Mouse (Mus musculus): ENCODE data around the gene Rbl2. TPM values are rescaled to one million over a fixed set of nuclear protein-coding genes. Genes with fewer than 3 reads are reported as not detected.

Gene Rbl2
- polyA plus RNA-seq (2014; fragmentation: Nextera tagmentation; extraction: Ambion mirVana) = 13.6 and 15.7 TPM in 2 replicates

GRCm38 (mm10) chr8:91069834-91070233 is at the start of gene Rbl2:
Rbl2 (plus strand) TSS chr8:91070057.
- Histone ChIP-seq H3K36me3 (ENCODE audit: control insufficient read depth, insufficient read depth, low read length) (no peaks in the 10 kb centered on the region), H3K4me1 (ENCODE audit: control insufficient read depth, insufficient read depth, low read length) (peaks cover 4% of the 10 kb centered on the region), H3K27me3 (ENCODE audit: control insufficient read depth, insufficient read depth, low read length) (no peaks in the 10 kb centered on the region), H3K27ac (ENCODE audit: low read depth, low read length) (0 out of 2 replicates have a peak within 1 kb of the TSS, but pooled peaks have one; percentile 22), H3K4me2 (peak within 1 kb of the TSS; percentile 66), H3K4me3 (ENCODE audit: low read depth, low read length) (peak within 1 kb of the TSS; percentile 69), H3K9me3 (ENCODE audit: control insufficient read depth, low read length) (no peaks in the 10 kb centered on the region), H3K9ac (ENCODE audit: low read length) (peak within 1 kb of the TSS; percentile 73)
- DNase-seq (ENCODE audit: low spot score, missing footprints) (peak; percentile 100), ATAC-seq (ENCODE audit: low FRiP score) (peak; percentile 97)
- under 1% methylated on average over 25 of the region's 25 CpGs for WGBS

DNA sequence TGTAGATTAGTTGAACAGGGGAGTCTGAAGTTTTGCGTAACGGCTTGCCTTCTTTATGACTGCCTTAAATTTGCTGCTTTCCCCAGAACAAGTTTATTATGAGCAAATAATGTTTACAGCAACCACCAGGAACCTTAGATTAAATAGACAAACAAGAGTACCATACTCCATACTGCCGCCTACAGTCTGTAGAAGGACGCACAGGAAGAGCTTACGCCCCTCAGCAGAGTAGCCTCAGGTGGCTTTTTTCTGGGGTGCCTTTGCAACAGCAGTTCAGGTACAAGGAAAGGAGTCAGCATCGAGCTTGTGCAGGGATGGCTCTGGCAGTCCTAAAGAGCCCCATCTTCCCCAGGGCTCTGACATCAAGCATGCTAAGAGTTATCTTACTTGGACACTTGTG is 35.4 kb upstream of the Rbl2 start:
- 91% methylated on average over 6 of the region's 6 CpGs for WGBS
- Histone ChIP-seq H3K4me1 (ENCODE audit: control insufficient read depth, insufficient read depth, low read length) (no peaks in the 10 kb centered on the region), H3K4me2 (no peak overlapping the region), H3K27me3 (ENCODE audit: control insufficient read depth, insufficient read depth, low read length) (no peaks in the 10 kb centered on the region), H3K36me3 (ENCODE audit: control insufficient read depth, insufficient read depth, low read length) (peaks cover 22% of the 10 kb centered on the region), H3K9me3 (ENCODE audit: control insufficient read depth, low read length) (no peaks in the 10 kb centered on the region), H3K9ac (ENCODE audit: low read length) (no peak overlapping the region), H3K4me3 (ENCODE audit: low read depth, low read length) (no peak overlapping the region), H3K27ac (ENCODE audit: low read depth, low read length) (no peak overlapping the region)
- ATAC-seq (ENCODE audit: low FRiP score) (no peak), DNase-seq (ENCODE audit: low spot score, missing footprints) (no peak)

DNA sequence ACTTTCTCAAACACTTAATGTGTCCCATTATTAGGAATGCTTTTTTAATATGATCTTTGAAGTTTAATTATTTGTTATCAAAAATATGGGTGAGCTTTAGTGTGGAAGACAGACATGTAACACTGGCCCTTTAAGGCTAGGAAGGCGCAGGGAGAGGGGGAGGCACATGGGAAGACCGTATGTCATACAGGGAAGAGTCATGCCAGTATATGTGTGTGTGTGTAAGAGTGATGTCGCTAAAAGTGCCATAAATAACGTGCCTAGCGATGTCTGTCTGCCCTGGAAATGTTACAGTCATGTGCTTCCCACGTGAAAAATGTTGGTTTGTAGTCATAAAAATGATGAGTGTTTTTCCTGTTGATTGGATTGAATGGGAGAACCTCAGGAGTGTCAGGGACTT is 33.0 kb upstream of the Rbl2 start:
- no peak for ATAC-seq (ENCODE audit: low FRiP score)
- H3K9ac ChIP-seq (ENCODE audit: low read length) = no peak overlapping the region
- peaks cover 29% of the 10 kb centered on the region for H3K36me3 ChIP-seq (ENCODE audit: control insufficient read depth, insufficient read depth, low read length)
- no peak overlapping the region for H3K27ac ChIP-seq (ENCODE audit: low read depth, low read length)
- no peak overlapping the region for H3K4me3 ChIP-seq (ENCODE audit: low read depth, low read length)
- 95% methylated on average over 6 of the region's 6 CpGs for WGBS
- H3K4me2 ChIP-seq = no peak overlapping the region
- H3K9me3 ChIP-seq (ENCODE audit: control insufficient read depth, low read length) = no peaks in the 10 kb centered on the region
- H3K27me3 ChIP-seq (ENCODE audit: control insufficient read depth, insufficient read depth, low read length) = no peaks in the 10 kb centered on the region
- DNase-seq (ENCODE audit: low spot score, missing footprints) = no peak
- H3K4me1 ChIP-seq (ENCODE audit: control insufficient read depth, insufficient read depth, low read length) = no peaks in the 10 kb centered on the region

DNA sequence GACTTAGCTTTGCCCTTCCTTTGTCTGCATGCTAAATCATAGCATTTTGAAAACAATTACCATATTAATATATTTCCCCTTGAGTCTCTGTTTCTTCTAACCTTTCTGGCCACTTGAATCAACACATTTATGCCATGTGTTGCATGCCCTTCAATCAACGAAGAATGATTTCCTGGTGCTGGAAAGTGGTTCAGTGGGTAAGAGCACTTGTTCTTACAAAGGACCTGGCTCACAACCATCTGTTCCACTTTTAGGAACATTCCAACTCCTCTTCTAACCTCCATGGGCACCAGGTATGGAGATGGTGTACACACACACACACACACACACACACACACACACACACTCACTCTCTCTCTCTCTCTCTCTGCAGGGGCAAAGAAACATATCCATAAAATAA is 31.2 kb upstream of the Rbl2 start:
- no peak for DNase-seq (ENCODE audit: low spot score, missing footprints)
- H3K4me2 ChIP-seq = no peak overlapping the region
- no peak overlapping the region for H3K4me3 ChIP-seq (ENCODE audit: low read depth, low read length)
- H3K9ac ChIP-seq (ENCODE audit: low read length) = no peak overlapping the region
- ATAC-seq (ENCODE audit: low FRiP score) = no peak
- no peak overlapping the region for H3K27ac ChIP-seq (ENCODE audit: low read depth, low read length)
- 83% methylated on average over 1 of the region's 1 CpGs for WGBS
- peaks cover 33% of the 10 kb centered on the region for H3K36me3 ChIP-seq (ENCODE audit: control insufficient read depth, insufficient read depth, low read length)
- H3K4me1 ChIP-seq (ENCODE audit: control insufficient read depth, insufficient read depth, low read length) = no peaks in the 10 kb centered on the region
- no peaks in the 10 kb centered on the region for H3K9me3 ChIP-seq (ENCODE audit: control insufficient read depth, low read length)
- H3K27me3 ChIP-seq (ENCODE audit: control insufficient read depth, insufficient read depth, low read length) = no peaks in the 10 kb centered on the region

DNA sequence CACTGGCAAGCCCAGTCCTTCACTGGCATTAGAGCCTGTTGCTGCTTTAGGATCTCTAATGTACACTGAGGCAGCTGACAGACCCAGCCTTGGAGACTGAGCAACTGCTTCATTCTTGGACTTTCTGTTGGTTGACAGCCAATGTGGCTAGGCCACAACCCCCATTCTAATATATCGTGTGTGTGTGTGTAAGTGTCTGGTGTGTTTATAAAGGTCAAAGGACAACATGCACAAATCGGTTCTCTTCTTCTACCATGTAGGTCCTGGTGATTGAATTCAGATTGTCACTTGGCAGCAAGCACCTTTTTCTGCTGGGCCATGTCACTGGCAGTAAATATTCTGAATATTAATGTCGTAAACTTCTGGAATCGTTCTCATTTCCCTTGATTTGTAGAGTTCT is 23.5 kb upstream of the Rbl2 start:
- no peak overlapping the region for H3K4me3 ChIP-seq (ENCODE audit: low read depth, low read length)
- ATAC-seq (ENCODE audit: low FRiP score) (no peak), DNase-seq (ENCODE audit: low spot score, missing footprints) (no peak)
- no peaks in the 10 kb centered on the region for H3K27me3 ChIP-seq (ENCODE audit: control insufficient read depth, insufficient read depth, low read length)
- H3K4me2 ChIP-seq = no peak overlapping the region
- H3K9ac ChIP-seq (ENCODE audit: low read length) = no peak overlapping the region
- no peaks in the 10 kb centered on the region for H3K4me1 ChIP-seq (ENCODE audit: control insufficient read depth, insufficient read depth, low read length)
- peaks cover 21% of the 10 kb centered on the region for H3K36me3 ChIP-seq (ENCODE audit: control insufficient read depth, insufficient read depth, low read length)
- H3K9me3 ChIP-seq (ENCODE audit: control insufficient read depth, low read length) = no peaks in the 10 kb centered on the region
- WGBS = 92% methylated on average over 4 of the region's 4 CpGs
- no peak overlapping the region for H3K27ac ChIP-seq (ENCODE audit: low read depth, low read length)

GRCm38 (mm10) chr8:91051037-91051436 is 18.8 kb upstream of the Rbl2 start:
- no peaks in the 10 kb centered on the region for H3K9me3 ChIP-seq (ENCODE audit: control insufficient read depth, low read length)
- H3K4me3 ChIP-seq (ENCODE audit: low read depth, low read length) = no peak overlapping the region
- no peak overlapping the region for H3K4me2 ChIP-seq
- H3K27ac ChIP-seq (ENCODE audit: low read depth, low read length) = no peak overlapping the region
- no peak for ATAC-seq (ENCODE audit: low FRiP score)
- WGBS = 86% methylated on average over 8 of the region's 8 CpGs
- H3K36me3 ChIP-seq (ENCODE audit: control insufficient read depth, insufficient read depth, low read length) = peaks cover 9% of the 10 kb centered on the region
- H3K27me3 ChIP-seq (ENCODE audit: control insufficient read depth, insufficient read depth, low read length) = no peaks in the 10 kb centered on the region
- peak; percentile 84 for DNase-seq (ENCODE audit: low spot score, missing footprints)
- H3K4me1 ChIP-seq (ENCODE audit: control insufficient read depth, insufficient read depth, low read length) = no peaks in the 10 kb centered on the region
- H3K9ac ChIP-seq (ENCODE audit: low read length) = no peak overlapping the region

DNA sequence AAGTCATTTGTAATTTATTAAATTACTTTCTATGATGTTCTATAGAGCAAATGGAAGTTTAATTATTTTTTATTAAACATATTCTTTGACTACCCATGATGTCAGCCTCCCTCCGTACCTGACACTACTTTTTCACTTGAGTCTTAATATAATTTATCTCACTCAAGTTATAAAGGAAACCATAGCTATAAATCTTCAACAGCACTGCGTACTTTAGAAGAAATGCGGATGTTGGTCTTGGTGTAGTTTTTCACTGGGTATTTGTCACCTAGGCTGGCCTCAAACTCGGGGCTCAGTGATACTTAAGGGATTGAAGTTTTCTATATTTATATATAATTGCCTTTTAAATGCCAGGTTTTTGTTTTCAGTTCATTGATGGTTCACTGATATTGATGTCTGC is 15.4 kb upstream of the Rbl2 start:
- no peak for ATAC-seq (ENCODE audit: low FRiP score)
- H3K9me3 ChIP-seq (ENCODE audit: control insufficient read depth, low read length) = no peaks in the 10 kb centered on the region
- H3K27ac ChIP-seq (ENCODE audit: low read depth, low read length) = no peak overlapping the region
- H3K36me3 ChIP-seq (ENCODE audit: control insufficient read depth, insufficient read depth, low read length) = peaks cover 9% of the 10 kb centered on the region
- WGBS = 95% methylated on average over 4 of the region's 4 CpGs
- H3K27me3 ChIP-seq (ENCODE audit: control insufficient read depth, insufficient read depth, low read length) = no peaks in the 10 kb centered on the region
- H3K4me2 ChIP-seq = no peak overlapping the region
- no peak overlapping the region for H3K9ac ChIP-seq (ENCODE audit: low read length)
- DNase-seq (ENCODE audit: low spot score, missing footprints) = no peak
- no peak overlapping the region for H3K4me3 ChIP-seq (ENCODE audit: low read depth, low read length)
- H3K4me1 ChIP-seq (ENCODE audit: control insufficient read depth, insufficient read depth, low read length) = no peaks in the 10 kb centered on the region

GRCm38 (mm10) chr8:91056848-91057247 is 13.0 kb upstream of the Rbl2 start:
- Histone ChIP-seq H3K27me3 (ENCODE audit: control insufficient read depth, insufficient read depth, low read length) (no peaks in the 10 kb centered on the region), H3K36me3 (ENCODE audit: control insufficient read depth, insufficient read depth, low read length) (peaks cover 3% of the 10 kb centered on the region; the same call in 1 of the 2 replicates), H3K4me2 (no peak overlapping the region), H3K4me1 (ENCODE audit: control insufficient read depth, insufficient read depth, low read length) (no peaks in the 10 kb centered on the region), H3K27ac (ENCODE audit: low read depth, low read length) (no peak overlapping the region), H3K9ac (ENCODE audit: low read length) (no peak overlapping the region), H3K4me3 (ENCODE audit: low read depth, low read length) (no peak overlapping the region), H3K9me3 (ENCODE audit: control insufficient read depth, low read length) (no peaks in the 10 kb centered on the region)
- ATAC-seq (ENCODE audit: low FRiP score) (no peak), DNase-seq (ENCODE audit: low spot score, missing footprints) (no peak)
- 74% methylated on average over 3 of the region's 3 CpGs for WGBS

DNA sequence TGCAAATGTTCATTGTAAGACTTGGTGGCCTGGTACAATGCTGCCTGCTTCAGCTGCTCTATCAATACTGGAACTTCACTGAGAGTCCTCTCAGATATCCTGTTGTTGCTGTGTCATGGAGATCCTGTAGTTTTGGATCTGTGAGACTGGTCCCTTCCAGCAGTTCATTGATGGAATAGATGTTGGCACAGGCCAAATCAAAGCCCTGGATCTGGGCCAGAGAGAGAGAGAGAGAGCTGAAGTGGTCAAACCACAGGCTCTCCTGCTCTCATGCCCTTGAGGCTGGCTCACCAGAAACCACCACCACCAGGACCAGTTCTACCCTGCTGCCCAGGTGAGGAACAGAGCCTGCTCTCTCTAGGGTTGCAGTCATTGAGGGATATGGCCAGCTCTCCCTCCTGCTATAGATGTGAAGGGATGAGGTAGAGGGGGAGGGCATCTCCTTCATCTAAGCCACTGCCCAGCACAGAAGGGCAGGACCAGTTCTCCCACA is 10.7 kb upstream of the Rbl2 start:
- no peaks in the 10 kb centered on the region for H3K36me3 ChIP-seq (ENCODE audit: control insufficient read depth, insufficient read depth, low read length)
- H3K27me3 ChIP-seq (ENCODE audit: control insufficient read depth, insufficient read depth, low read length) = no peaks in the 10 kb centered on the region
- no peaks in the 10 kb centered on the region for H3K4me1 ChIP-seq (ENCODE audit: control insufficient read depth, insufficient read depth, low read length)
- H3K27ac ChIP-seq (ENCODE audit: low read depth, low read length) = no peak overlapping the region
- H3K9me3 ChIP-seq (ENCODE audit: control insufficient read depth, low read length) = no peaks in the 10 kb centered on the region
- DNase-seq (ENCODE audit: low spot score, missing footprints) = no peak
- H3K4me3 ChIP-seq (ENCODE audit: low read depth, low read length) = no peak overlapping the region
- no peak overlapping the region for H3K4me2 ChIP-seq
- no peak overlapping the region for H3K9ac ChIP-seq (ENCODE audit: low read length)
- ATAC-seq (ENCODE audit: low FRiP score) = no peak

Data from midbrain, embryonic 11.5 days (tissue).